Mouse (Mus musculus) mouse trophoblast stem cell (cell line): Measurements from ENCODE around the gene Bex4.

ENCODE experiments used
- in situ Hi-C, 2 experiments: fragments of 300-500 bp; cut with MseI, MboI; formaldehyde crosslinking; loops; 2 replicates in 1 of 2; 3 replicates in 1 of 2; pipeline ENCODE4 v1.15.1; 2025

Gene Bex4

DNA sequence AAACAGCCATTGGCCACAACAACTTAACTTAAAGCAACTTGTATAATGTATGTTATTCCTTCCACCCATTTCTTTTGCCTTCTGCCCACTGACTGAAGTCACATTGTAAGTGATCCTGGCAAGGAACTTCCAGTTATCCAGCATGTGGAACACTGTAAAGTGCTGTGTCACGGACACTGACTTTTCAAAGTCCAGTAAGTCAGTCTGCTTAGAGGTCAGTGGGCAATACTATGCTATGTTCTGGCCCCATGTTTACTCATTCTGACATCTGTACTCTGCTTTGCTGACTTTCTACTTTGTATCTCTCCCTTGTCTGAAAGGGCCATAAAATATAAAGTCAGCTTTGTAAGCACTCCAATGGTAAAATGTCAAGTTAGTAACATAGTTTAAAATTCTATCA, 44.3 kb downstream of the Bex4 start:
- in situ Hi-C loops: no loop called here
